Mouse (Mus musculus): ENCODE measurements around the gene Gm1123.

DNA sequence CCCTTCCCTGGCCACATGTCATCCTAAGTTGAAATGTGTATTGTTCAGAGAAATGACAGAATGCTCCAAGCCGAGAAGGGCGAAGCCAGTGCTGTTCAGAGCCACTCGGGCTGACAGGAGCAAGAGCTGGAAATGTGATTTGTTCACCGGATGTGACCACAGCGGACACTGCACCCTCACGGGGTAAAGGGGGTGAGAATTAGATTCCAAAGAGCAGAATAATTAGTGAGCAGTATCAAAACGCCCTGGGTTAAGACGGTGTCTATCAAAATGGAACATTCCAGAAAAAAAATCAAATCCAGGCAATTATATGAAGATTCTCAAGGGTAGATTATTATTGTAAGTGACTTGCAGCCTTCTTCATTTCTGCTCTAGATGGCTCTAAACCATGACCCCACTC is 1.4 kb downstream of the Gm1123 start:
- TF ChIP-seq POLR2A (IDR thresholded peaks at IDR 0.05; ENCODE audit: low read depth, low read length) (no peak), CTCF (IDR thresholded peaks at IDR 0.05; ENCODE audit: extremely low read depth, insufficient read length, insufficient replicate concordance, low read depth, low read length) (no peak)
